Mouse (Mus musculus) embryonic stem cell, embryonic (primary cell): ENCODE measurements around the gene Atp2c1.

Experiments
- CTCF ChIA-PET, 4 experiments: fragments of 300-600 bp in 2 of 4; fragments of 350-600 bp in 2 of 4; sonication (Branson Sonifier 250); formaldehyde crosslinking; loops; one replicate each; lab custom pipeline; 2022; ENCODE audit warnings: inconsistent platforms in 2 of 4; lab: Charles Lee
- POLR2A ChIA-PET, 4 experiments: fragments of 300-600 bp in 2 of 4; fragments of 350-600 bp in 2 of 4; sonication (Branson Sonifier 250); formaldehyde crosslinking; loops; one replicate each; lab custom pipeline; 2022; ENCODE audit warnings: antibody characterized with exemption in 4 of 4, inconsistent platforms in 1 of 4; lab: Charles Lee

Gene Atp2c1

DNA sequence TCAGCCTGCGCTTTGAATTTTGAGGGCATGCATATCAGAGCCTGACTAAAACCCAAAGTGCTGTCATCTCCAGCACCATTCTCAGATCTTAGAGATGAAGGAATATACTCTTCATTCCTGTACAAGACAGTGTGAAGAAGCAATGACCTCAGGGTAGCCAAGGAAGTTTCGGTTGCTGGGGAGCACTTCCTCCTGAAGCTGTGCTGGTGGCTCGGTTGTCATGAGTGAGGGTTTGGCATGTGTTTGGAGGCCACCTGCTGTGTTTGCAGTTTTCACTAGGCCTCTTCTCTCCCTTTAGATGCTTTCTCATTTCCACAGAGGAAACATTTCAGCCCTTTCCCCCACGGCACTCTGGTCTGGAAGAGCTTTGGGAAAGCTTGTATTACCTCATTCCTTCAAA lies 24.7 kb downstream of the Atp2c1 start:
- CTCF ChIA-PET = no interaction called here
- POLR2A ChIA-PET = interaction anchor here in 1 of 4 experiments (0.7 kb wide), 1 partner anchor 128 kb away, joined by 3 read pairs; no protein-coding TSS in a partner anchor

DNA sequence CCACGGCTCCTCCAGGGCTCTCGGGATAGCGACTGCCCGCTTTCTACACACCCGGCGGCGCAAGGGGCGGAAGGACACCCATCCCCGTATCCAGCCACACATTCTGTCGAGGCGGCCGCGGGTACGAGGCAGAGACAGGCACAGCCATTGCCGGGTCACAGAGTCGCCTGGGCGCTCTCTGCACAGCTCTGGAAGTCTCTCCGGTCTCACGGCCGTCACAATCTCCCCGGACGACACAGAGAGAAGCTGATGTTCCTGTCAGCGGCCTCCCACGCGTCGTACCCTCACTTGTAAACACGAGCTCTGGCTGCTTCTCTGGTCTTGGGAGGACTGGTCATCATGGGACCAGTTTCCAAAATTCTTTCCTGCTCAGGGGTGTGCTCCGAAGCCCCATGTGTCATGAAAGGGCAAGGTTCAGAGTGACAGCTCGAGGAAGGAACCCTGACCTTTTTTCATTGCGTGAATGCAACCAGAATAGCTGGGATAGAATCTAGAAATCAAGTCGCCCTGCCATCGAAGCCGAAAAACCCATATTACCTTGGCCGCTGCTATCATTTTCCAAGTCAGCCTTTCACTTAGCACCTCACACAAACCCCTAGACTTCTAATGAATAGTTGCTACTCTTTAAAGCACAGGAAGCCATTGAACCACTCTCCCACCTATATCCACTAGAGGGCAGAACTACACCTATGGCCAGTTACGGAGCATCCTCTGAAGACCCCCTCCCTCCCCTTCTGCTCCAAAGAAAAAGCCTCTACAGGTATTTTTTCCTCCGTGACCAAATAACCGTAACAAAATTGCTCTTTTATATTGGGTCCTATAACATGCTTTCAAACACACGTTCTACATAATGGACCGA lies 31.6 kb downstream of the Atp2c1 start:
- POLR2A ChIA-PET = interaction anchor here (0.5 to 2.7 kb wide), 50 partner anchors 9 to 927 kb away, joined by 3 to 16 read pairs (median 3); partner anchors contain the start of genes Aste1 (in 2 of the 4), Nek11 (in 2 of the 4) and Pik3r4 (in 2 of the 4)
- CTCF ChIA-PET = interaction anchor here (0.5 to 2.9 kb wide), 29 partner anchors 9 to 1493 kb away, joined by 3 to 33 read pairs (median 3); partner anchors contain the start of gene Nphp3 (in 1 of the 4)

DNA sequence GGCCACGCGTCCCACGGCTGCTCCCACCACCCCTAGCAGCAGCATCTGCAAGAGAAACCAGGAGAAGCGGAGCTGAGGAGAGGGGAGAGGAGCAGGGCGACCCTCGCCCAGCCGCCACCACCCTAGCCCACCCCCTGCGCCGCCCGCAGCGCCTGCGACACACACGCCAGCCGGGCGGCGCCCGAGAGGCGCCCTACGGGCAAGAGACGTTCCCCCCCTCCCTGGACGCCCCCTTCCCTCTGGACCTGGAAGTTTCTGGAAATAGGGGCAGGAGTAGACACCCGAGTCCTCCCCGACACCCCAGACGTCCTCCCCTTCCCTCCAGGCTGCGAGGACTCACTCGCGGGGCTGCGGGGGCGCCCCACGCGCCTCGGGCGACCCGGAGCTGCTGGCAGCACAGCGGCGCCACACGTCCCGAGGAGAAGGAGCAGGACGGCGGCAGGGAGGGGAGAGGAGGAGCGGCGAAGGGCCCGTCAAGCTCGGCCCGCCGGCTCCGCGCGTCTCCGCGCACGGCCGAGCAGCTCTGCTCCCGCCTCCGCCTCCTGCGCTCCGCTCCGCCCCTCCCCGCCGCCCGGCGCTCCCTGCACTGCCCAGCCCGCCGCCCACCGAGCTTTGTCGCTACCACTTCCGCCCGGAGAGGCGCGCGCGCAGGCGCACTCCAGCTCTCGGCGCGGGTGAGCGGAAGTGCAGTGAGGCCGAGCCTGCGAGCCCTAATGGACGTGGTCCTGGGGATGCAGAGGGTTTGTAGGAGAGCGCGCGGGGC lies 32.4 kb downstream of the Atp2c1 start:
- CTCF ChIA-PET = interaction anchor here (0.5 to 2.9 kb wide), 28 partner anchors 9 to 1492 kb away, joined by 3 to 33 read pairs (median 4); partner anchors contain the start of gene Nphp3 (in 1 of the 4)
- POLR2A ChIA-PET = interaction anchor here (0.5 to 2.7 kb wide), 55 partner anchors 8 to 959 kb away, joined by 3 to 16 read pairs (median 3); partner anchors contain the start of genes Aste1 (in 2 of the 4), Nek11 (in 2 of the 4), Pik3r4 (in 2 of the 4) and Pcbp4 (in 1 of the 4)

DNA sequence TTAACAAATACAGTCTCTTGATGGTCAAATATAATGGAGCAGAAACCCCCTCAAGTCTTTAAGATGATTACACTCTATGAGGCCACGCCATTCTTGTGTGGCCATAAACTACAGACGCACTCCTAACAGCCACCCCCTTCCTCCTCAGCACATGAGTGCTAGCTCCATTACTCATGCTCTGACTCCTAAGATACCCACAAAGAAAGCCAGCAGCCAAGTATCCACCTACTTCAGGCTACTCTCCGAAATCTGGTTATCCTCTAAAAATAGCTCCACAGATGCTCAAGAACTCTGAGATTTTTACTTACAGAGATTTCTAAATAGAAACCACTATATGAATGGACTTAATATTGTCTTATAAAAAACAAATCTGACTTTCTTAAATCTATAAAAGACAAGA lies 34.4 kb downstream of the Atp2c1 start:
- CTCF ChIA-PET = no interaction called here
- POLR2A ChIA-PET = interaction anchor here in 2 of 4 experiments (0.6 to 2.9 kb wide), 5 partner anchors 9 to 941 kb away, joined by 3 to 10 read pairs (median 4); no protein-coding TSS in a partner anchor

DNA sequence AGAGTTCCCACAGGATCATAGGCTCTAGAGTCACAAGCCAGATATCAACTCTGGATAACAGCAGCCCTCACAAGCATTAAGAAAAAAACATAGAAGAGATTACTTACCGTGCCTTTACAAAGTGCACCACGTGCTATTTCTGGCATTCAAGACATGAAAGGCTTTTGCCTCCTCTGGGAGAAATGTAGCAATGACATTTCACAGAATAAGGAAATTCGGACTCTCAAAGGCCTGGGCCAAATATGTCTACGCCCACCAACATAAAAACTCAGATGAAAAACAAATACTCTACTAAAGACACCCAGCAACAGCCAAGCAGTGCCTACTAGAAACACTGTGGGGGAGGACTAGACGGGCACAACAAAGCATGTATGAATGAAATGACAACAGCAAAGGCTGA lies 38.8 kb downstream of the Atp2c1 start:
- ChIA-PET POLR2A (no interaction called here), CTCF (no interaction called here)

DNA sequence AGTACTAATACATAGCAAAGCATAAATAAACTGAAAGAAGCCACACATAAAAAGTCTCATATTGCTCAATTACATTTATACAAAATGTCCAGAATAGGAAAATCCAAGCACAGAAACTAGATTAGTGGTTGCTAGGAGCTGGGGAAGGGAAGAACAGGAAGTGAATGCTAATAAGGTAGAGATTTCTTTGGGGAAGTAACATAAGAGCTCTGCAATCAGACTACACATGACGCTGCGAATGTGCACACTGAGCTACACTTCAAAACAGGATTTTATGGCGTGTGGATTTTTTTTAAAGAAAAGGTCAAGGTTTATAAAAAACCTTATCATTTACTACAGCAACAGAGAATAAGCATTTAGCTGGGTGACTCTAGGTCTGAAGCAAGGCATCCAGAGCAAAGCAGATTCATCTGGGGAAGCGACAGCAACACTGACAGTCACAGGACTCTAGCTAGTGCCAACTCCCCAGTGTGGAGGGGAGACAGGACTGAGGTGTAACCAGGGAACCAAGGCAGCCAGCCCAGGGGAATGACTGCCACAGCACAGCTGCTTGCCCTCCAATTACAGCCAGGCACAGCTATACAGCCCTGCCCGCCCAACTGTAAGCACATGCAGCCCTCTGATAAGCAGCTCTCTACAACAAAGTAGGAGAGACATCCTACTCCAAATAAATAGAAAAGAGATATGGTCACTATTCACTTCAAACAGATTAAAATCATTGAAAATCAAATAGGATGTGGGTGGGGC lies 42.6 kb downstream of the Atp2c1 start:
- POLR2A ChIA-PET = interaction anchor here (0.6 to 2.4 kb wide), 8 partner anchors 8 to 1032 kb away, joined by 4 to 10 read pairs (median 7); no protein-coding TSS in a partner anchor
- CTCF ChIA-PET = interaction anchor here in 2 of 4 experiments (0.6 to 1.1 kb wide), 2 partner anchors 10 to 64 kb away, joined by 3 to 5 read pairs; no protein-coding TSS in a partner anchor

DNA sequence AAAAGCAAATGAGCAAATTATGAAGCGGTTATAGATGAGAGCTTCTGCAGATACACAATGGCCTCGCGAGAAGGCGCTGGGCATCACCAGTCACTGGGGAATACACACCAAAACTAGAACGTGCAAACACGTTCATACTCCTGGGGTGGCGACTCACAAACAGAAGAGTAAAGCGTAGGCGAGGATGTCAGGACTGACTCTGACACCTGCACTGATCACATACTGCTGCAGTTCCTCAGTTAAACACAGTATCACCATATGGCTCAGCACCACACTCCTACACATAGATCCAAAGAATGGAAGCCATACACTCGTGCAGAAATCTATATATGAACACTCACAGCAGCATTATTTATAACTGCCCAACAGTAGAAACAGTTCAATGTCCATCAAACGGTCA lies 43.2 kb downstream of the Atp2c1 start:
- CTCF ChIA-PET = no interaction called here

DNA sequence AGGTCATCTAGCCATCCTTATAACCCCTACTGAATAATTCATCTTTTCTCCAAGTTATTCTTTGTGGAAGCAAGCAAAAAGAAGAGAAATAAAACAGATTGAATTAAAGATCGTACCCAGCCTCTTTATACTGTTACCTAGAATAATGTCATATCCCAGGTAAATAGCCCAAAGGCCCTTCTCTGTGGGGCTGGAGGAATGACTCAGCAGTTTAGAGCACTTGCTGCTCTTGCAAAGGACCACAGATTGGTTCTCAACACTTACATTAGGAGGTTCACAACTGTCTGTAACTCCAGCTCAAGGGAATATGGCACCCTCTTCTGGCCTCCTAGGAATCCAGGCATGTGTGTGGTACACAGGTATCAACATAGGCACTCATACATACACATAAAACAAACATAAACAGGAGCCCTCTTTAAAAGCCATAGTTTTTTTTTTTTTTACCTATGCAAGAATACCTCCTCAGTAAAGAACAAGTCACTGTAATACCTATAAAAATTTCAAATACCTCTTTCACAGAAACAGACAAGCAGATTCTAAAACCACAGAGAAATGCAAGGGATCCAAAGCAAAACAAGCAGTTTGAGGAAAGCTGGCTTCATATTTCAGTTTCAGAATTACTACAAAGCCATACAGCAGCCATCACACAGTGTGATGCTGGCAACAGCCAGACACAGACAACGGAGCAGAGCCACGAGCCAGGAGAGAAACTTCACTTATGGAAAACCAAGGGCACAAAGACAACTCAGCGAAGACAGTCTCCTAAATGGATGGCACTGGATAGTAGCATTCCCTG lies 44.2 kb downstream of the Atp2c1 start:
- ChIA-PET CTCF (no interaction called here), POLR2A (interaction anchor here in 3 of 4 experiments (0.8 to 2.4 kb wide), 5 partner anchors 9 to 193 kb away, joined by 3 to 10 read pairs (median 6); no protein-coding TSS in a partner anchor)

More for the DNA sequence above, 43.2 kb downstream of the Atp2c1 start:
- POLR2A ChIA-PET = interaction anchor here (0.8 to 2.4 kb wide), 5 partner anchors 8 to 192 kb away, joined by 3 to 10 read pairs (median 6); no protein-coding TSS in a partner anchor

DNA sequence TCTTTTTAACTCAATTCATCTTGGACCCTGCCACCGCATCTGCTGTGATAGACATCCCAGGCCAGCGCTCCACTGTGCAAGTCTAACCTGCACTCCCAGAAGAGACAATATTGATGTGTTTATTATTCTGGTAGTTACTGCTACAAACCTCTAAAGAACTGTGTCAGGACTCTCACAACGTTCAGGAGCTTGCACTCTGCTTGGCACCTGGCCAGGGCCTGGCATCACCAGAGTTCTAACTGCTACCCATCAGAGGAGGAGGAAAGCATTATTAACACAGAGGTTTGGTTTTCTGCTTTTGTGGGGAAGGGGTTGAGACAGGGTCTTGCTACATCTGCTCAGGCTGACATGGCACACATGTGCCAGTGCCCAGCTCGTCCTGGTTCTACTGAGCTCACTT lies 45.0 kb downstream of the Atp2c1 start:
- ChIA-PET CTCF (no interaction called here), POLR2A (interaction anchor here in 1 of 4 experiments (0.9 to 2.4 kb wide), 2 partner anchors 10 kb away, joined by 3 to 10 read pairs; no protein-coding TSS in a partner anchor)

DNA sequence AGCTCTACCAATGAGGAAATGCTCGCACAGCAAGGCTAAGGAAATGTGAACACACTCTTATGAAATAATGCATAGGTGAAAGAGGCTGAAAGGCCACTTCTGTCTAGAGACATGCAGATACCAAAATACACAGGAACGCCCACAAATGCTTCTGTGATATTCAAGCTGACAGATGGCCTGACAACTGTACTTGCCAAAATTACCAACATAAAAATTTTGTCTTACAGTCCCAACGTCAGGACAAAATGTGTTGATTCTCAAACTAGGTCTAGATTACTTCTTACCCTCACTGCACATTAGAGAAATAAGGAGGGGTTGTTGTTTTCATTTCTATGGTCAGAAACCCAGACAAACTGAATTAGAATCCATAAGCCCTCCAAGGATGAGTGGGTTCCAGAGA lies 51.0 kb downstream of the Atp2c1 start:
- POLR2A ChIA-PET = no interaction called here

DNA sequence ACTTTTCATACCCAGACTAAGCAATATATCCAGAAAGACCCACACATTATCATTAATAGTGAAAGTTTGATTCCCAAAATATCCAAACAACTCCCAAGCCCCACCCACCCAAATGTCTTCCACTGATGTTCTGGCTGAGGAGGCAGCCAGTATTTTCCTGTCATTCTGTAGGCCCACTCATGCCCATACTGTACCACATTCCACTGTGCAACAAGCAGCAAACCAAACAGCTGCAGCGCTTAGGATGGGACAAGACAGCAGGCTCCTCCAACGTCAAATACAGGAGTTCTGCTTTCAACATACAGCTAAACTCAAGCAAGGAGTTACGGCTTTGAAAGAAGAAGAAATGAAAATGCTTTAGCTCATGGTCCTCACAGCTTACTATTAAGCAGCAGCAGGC lies 52.2 kb downstream of the Atp2c1 start:
- CTCF ChIA-PET = interaction anchor here in 1 of 4 experiments (0.7 kb wide), 1 partner anchor 564 kb away, joined by 5 read pairs; no protein-coding TSS in a partner anchor
- POLR2A ChIA-PET = interaction anchor here in 2 of 4 experiments (0.6 to 0.7 kb wide), 2 partner anchors 96 to 902 kb away, joined by 3 read pairs; no protein-coding TSS in a partner anchor

More for the DNA sequence above, 51.0 kb downstream of the Atp2c1 start:
- CTCF ChIA-PET = interaction anchor here in 1 of 4 experiments (0.5 kb wide), 1 partner anchor 902 kb away, joined by 7 read pairs; no protein-coding TSS in a partner anchor

DNA sequence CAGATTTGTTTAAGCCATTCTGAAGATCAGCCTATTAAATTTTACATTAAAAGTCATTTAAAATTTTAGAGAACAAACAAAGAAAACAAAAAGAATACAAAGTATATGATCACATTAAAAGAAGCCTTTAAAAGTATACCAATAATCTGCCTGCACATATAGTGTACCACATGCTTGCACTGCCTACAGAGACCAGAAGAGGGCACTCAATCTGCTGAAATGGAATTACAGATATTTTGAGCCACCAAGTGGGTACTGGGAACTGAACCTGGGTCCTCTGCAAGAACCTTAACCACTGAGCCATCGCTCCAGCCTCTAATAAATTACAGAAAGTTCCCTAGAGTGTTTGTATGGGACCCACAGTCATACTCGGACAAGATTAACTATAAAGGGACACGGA lies 59.3 kb downstream of the Atp2c1 start:
- CTCF ChIA-PET = interaction anchor here in 3 of 4 experiments (0.6 to 3.0 kb wide), 5 partner anchors 27 to 954 kb away, joined by 3 to 14 read pairs (median 3); no protein-coding TSS in a partner anchor
- POLR2A ChIA-PET = interaction anchor here in 2 of 4 experiments (0.8 to 1.3 kb wide), 2 partner anchors 24 to 27 kb away, joined by 3 read pairs; no protein-coding TSS in a partner anchor

DNA sequence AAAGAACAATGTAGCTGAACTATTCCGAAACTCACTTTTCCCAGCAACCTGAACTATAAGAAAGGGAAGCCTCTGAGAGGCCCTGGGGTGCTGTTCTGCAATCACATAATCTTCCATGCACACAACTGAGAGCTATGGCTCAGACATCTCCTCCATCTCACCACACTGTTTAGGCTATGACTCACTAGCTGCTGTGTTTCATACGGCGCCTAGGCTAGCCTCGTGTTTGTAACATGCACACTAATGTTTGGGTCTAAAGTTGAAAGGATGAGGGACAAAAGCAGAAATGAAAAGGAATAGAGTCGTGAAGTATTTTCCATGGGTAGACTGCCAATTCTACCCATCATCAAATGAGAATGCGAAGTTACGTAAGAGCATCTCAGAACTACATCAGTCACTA lies 65.6 kb downstream of the Atp2c1 start:
- POLR2A ChIA-PET = no interaction called here

DNA sequence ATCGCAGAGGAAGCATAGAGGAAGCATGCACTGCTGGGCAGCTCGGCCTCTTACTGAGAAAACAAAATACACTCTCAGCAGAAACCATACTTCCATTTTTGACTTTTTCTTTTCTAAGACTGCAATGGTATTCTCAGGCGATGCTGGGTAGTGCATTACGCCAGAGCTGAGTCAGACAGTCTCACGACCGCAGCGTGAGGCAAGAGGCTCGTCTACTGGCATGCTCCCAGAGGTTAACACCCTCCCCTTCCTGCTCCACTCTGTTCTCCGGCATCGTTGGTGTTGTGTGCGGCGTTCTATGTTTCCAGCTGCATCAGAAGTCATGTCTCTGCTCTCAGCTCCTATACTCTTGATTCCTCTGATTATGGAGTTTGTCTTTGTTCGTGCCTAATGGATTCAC lies 68.1 kb downstream of the Atp2c1 start:
- CTCF ChIA-PET = no interaction called here
- POLR2A ChIA-PET = interaction anchor here in 1 of 4 experiments (1.3 kb wide), 1 partner anchor 35 kb away, joined by 3 read pairs; no protein-coding TSS in a partner anchor

More for the DNA sequence above, 65.6 kb downstream of the Atp2c1 start:
- CTCF ChIA-PET = no interaction called here

DNA sequence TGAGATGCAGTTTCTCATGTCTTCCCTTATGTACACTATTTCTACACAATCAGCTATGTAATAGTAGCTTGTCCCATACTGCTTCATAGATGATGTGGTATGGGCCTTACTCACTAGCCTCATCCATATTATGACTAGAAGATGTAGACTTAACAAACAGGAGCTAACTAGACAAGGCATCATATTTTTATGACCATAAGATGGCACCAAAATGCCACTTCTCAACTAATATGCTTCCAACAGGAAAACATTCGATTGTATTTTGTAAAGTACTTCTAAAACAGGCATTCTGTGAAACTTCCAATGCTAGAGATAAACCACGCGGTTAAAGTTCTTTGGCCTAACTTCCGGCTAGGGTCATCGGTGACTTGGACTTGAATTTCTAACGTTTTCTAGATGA lies 118.6 kb downstream of the Atp2c1 start:
- CTCF ChIA-PET = no interaction called here
- POLR2A ChIA-PET = interaction anchor here in 2 of 4 experiments (0.7 to 1.6 kb wide), 6 partner anchors 12 to 399 kb away, joined by 3 to 5 read pairs (median 4); partner anchors contain the start of genes Aste1 (in 2 of the 2) and Nek11 (in 2 of the 2)

DNA sequence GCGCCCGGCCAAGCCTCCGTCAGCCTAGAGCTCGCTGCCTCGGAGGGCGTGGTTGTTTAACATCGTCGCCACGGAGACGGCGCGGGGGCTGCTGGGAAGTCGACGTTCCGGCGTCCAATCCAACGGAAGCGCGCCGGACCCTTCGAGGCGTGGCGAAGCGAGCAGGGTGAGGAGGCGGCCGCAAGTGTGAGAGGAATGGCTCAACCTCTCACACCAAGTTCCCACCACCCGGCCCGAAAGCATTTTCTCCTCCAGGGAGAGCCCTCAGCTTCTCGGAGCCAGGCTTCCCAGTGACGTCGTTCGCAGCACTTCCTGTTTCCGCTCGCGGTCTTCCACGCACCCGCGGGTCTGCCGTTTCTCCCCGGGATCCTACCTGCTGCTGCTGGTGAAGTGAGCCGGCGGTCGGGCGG lies 131.9 kb downstream of the Atp2c1 start, which contains the start of the genes Aste1 and Nek11:
Gene Aste1 (plus strand): TSS at position 175 of the 410 bp plus-strand sequence.
Gene Nek11 (minus strand): TSS at position 307 of the 410 bp plus-strand sequence.
- ChIA-PET CTCF (interaction anchor here in 1 of 4 experiments (0.8 to 1.3 kb wide), 2 partner anchors 462 to 825 kb away, joined by 4 to 6 read pairs; no protein-coding TSS in a partner anchor), POLR2A (interaction anchor here (0.5 to 3.3 kb wide), 16 partner anchors 10 to 1128 kb away, joined by 3 to 22 read pairs (median 4); partner anchors contain the start of gene Nudt16 (in 1 of the 4))
